Mouse (Mus musculus): Measurements from ENCODE around the gene Krtap4-9.
"Not testable (repeated sequence)": the region's sequence is repeated elsewhere in the genome, so short reads cannot be mapped to it uniquely, and the experiment has no call there.

Gene Krtap4-9

GRCm38 (mm10) chr11:99784900-99785299, at the start of gene Krtap4-9:
TSS of gene Krtap4-9 (plus strand) at chr11:99785200.
- DNase-seq (ENCODE audit: extremely low read depth, low read depth, low spot score) = not testable (repeated sequence)

GRCm38 (mm10) chr11:99743985-99744384, 41.0 kb upstream of the Krtap4-9 start:
- DNase-seq (ENCODE audit: extremely low read depth, low read depth, low spot score) = no peak

GRCm38 (mm10) chr11:99758877-99759276, 26.1 kb upstream of the Krtap4-9 start:
- DNase-seq (ENCODE audit: extremely low read depth, low read depth, low spot score) = no peak

DNA sequence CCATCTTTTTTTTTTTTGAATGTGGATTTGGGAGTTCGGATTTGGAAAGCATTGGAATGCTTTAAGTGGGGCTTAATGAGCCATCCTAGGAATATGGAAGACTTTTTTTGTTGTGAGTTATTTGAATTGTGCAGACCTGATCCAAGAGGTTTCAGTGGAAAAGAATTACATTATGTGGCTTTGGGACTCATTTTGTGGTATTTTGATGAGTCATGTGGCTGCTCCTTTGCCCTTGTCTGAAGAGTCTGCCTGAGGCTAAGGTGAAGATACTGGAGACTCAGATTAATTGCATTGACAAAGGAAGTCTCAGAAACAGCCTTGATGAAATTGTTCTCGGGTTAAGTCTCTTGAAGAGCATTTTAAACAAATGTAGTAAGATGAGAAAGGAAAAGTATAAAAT, 16.6 kb upstream of the Krtap4-9 start:
- no peak for DNase-seq (ENCODE audit: extremely low read depth, low read depth, low spot score)

DNA sequence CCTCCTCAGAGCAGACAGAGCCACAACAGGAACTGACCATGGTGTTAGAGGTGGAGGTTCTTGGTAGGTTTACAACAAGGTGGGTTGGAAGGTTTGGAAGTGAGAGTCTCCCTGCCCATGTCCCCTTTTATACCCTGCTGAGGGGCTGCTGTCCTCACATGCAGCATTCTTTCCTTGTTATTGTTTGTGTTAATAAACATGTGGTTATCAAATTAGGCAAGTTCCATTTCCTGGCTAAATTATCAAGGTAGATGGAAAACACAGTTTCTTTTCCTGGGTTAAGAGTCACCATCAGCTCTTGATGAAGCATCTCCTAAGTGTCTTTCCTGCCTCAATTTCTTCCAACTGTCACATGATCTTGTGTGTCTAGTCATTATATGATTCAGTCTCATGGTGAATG, 12.2 kb upstream of the Krtap4-9 start, which contains the start of gene Gm11595:
TSS of gene Gm11595 (minus strand) at position 101 of the 400 bp plus-strand sequence.
- not testable (repeated sequence) for DNase-seq (ENCODE audit: extremely low read depth, low read depth, low spot score)

DNA sequence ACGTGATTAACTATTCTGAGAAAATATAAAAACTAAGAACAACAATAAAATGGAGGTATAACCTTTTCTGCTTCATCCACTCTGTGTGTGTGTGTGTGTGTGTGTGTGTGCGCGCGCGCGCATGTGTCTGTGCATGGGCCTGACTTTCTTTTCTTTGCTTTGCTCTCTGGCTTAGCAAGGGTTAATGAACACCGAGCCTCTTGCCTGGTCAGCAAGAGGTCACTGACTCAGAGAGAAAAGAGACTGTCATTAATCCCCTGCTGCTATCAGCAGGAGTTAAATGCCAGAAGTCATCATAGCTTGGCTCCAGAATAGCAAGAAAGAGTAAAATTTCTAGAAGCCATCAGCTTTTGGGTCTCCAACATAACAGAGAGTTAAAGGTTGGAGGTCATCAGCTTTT, 6.6 kb upstream of the Krtap4-9 start:
- no peak for DNase-seq (ENCODE audit: extremely low read depth, low read depth, low spot score)

GRCm38 (mm10) chr11:99780604-99781003, 4.4 kb upstream of the Krtap4-9 start, which contains the start of gene Krtap4-8:
TSS of gene Krtap4-8 (minus strand) at chr11:99780704.
- no peak for DNase-seq (ENCODE audit: extremely low read depth, low read depth, low spot score)

- DNase-seq (ENCODE audit: extremely low read depth, low read depth, low spot score) = no peak
Observed at GRCm38 (mm10) chr11:99793367-99793766, 8.4 kb downstream of the Krtap4-9 start, which contains the start of gene Gm11596. TSS of gene Gm11596 (minus strand) at chr11:99793467.

GRCm38 (mm10) chr11:99798832-99799231, 13.8 kb downstream of the Krtap4-9 start, which contains the start of gene Gm11569:
TSS of gene Gm11569 (minus strand) at chr11:99798932.
- not testable (repeated sequence) for DNase-seq (ENCODE audit: extremely low read depth, low read depth, low spot score)

GRCm38 (mm10) chr11:99804346-99804745, 19.3 kb downstream of the Krtap4-9 start, which contains the start of gene Gm11554:
TSS of gene Gm11554 (minus strand) at chr11:99804446.
- DNase-seq (ENCODE audit: extremely low read depth, low read depth, low spot score) = not testable (repeated sequence)

DNA sequence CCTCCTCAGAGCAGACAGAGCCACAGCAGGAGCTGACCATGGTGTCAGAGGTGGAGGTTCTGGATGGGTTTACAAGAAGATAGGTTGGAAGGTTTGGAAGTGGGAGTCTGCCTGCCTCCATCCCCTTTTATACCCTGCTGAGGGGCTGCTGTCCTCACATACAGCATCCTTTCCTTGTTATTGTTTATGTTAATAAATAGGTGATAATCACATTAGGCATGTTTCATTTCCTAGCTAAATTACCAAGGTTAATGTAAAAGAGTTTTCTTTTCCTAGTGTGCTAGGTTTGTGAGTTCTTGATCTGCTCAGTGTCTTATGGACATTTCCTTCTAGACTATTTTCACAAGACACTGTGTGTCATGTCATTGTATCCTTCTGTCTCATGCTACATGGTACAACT, 24.8 kb downstream of the Krtap4-9 start, which contains the start of gene Krtap4-13:
TSS of gene Krtap4-13 (minus strand) at position 101 of the 400 bp plus-strand sequence.
- not testable (repeated sequence) for DNase-seq (ENCODE audit: extremely low read depth, low read depth, low spot score)

DNA sequence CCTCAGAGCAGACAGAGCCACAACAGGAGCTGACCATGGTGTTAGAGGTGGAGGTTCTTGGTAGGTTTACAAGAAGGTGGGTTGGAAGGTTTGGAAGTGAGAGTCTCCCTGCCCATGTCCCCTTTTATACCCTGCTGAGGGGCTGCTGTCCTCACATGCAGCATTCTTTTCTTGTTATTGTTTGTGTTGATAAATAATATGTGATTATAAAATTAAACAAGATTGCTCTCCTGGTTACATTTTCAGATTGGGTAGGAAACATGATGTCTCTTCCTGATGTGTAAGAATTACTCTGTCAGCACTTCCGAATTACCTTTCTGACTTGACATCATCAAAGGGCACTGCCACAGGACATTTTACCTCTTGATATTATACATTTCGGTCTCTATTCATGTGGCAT, 30.6 kb downstream of the Krtap4-9 start, which contains the start of gene Gm11564:
TSS of gene Gm11564 (minus strand) at position 101 of the 400 bp plus-strand sequence.
- DNase-seq (ENCODE audit: extremely low read depth, low read depth, low spot score) = not testable (repeated sequence)

All from fat pad, adult 2 months (tissue).